Mouse (Mus musculus): Measurements from ENCODE around the gene Ctnnd2.

Gene Ctnnd2

GRCm38 (mm10) chr15:30647679-30648311 lies 475.4 kb downstream of the Ctnnd2 start:
- no peak for DNase-seq (ENCODE audit: low spot score)

- no peak for DNase-seq (ENCODE audit: low spot score)
These were observed 477.6 kb downstream of the Ctnnd2 start for GRCm38 (mm10) chr15:30649964-30650363.

DNA sequence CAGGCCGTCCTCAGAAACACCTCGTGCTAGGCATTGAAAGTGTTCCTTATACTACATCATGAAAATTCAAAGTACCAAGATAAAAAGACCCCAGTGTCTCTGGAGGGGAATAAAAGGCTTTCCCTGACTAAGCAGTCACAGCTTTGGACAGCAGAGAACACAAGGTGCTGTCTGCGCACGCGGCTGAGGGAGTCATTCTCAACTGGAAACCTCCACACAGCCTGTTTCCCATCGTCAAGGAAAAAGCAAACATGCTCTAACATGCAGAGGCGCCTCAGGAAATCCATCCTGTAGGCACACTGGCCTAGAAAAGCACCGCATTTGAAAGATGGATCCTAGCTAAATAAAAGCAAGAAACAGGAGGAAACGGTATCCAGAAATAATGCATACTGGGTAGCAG lies 483.0 kb downstream of the Ctnnd2 start:
- DNase-seq (ENCODE audit: low spot score): no peak

- DNase-seq (ENCODE audit: low spot score): no peak
These were observed 485.2 kb downstream of the Ctnnd2 start for GRCm38 (mm10) chr15:30657588-30657987.

GRCm38 (mm10) chr15:30660539-30661149 lies 488.3 kb downstream of the Ctnnd2 start:
- no peak for DNase-seq (ENCODE audit: low spot score)

DNA sequence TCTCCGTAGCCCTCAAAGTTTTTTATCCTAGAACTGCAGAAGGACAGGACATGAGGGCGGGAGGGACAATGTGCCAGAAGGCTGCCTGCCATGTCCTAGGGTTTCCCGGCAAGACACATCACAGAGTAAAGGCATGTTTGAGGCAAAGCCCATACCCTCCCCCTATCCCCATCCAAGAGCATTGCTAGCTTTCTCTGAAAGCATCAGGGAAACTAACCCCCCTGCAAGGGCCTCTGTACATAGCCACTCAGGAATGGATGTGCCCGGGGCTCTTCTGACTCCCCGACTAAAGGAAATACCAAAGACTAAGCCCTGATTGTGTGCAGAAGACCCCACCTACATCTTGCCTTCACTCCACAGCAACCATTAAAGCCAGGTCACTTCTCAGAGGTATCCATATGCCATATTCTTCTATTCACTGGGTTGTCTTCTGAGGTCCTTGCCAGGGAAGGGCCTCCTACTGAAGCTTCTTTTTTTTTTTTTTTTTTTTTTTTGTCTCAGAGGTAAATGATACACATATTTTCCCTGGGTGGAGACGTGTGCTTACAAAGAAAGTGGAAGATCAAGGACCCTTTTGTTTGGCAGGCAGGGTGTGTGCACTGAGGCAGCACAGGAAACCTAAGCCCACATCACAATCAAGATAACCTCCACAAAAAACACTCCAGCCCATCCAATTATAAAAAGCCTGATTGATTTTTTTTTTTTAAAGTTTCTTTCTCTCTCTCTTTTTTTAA lies 489.5 kb downstream of the Ctnnd2 start:
- DNase-seq (ENCODE audit: low spot score): peak; percentile 6

GRCm38 (mm10) chr15:30667819-30668587 lies 495.6 kb downstream of the Ctnnd2 start:
- DNase-seq (ENCODE audit: low spot score): no peak

DNA sequence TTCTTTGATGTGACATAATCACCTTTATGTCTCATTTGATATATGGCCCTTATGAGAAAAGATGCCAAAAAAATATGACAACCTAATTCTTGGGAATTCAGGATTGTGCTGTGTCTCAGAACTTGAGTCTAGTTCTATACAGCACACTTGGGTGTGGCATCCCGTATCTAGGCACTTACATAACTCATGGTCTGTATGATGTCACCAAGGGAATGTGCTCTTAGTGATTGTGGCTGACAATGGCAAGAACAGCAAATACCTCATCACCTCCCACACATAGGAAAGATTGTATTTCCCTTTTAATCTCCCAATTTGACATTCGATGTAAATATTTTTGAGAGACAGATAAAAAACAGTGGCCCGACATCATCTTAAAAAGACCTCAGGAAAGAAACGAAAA lies 509.5 kb downstream of the Ctnnd2 start:
- DNase-seq (ENCODE audit: low spot score): no peak

DNA sequence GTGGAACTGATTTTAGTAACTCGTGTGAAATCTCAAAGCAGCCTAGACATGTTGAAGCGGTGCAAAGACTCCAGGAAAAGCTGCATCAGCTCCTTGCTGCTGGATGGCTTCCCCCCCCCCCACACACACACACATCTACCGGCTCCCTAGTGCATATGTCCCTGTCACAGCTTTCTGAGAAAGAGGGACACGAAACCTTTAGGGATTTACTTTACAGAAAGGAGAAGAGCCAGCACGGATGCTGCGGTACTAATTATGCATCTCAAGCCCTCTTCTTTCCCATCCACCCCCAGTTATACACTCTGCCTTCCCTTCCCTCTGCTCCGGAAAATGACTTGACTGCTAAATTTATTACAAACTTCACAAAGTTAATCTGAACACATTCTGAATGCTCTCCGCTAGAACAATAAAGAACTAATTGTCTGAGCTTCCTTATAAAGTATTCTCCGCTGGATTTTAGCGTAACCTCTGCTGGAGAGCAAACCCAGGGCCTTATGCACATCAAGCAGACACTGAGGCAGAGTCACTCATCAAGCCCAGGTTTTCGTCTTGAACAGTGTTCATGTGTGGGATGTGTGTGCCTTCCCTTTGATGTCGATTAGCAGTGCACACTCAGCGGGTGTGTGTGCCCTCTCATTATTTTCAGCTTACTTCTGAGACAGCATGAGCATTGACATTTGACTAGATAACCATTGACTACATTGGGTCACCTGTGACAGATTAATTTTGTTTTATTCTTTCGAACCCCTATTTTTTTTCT lies 510.1 kb downstream of the Ctnnd2 start:
- DNase-seq (ENCODE audit: low spot score): no peak

DNA sequence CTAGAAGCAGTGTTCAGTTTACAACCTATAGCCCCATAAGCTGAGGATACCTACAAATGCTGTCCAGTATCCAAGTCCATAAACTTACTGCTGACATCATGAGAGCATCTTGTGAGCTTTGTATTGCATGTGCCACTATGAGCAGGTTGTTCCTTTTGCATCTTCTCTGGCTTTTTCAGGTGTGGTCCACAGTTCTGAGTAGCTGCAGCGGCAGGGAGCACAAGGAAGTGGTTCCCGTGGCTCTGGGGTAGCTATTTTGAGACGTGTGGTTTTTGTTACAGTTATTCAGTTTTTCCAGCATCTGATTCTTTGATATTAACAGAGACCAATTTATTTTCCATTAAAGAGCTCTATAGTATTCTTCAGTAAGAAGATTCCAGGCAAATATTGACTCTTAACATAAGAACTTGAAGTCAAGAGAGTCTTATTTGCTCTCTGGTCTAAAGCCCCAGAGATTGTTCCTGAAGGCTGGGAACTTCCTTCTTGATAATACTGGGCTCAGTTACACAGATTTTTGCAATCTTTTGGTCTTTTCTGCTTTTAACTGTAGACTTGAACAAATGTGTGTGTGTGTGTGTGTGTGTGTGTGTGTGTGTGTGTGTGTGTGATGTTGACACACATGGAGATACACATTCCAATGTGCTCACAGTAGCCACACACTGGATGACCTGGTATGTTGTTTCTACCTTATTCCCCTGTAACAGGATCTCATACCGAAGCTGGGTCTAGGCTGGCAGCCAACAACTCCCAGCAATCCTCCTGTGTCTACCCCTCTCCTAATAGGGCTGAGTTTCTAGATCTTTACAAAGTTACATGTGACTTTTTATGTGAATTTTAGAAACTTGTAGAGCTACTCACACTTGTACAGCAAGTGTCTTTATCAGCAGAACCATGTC lies 514.1 kb downstream of the Ctnnd2 start:
- DNase-seq (ENCODE audit: low spot score): no peak

DNA sequence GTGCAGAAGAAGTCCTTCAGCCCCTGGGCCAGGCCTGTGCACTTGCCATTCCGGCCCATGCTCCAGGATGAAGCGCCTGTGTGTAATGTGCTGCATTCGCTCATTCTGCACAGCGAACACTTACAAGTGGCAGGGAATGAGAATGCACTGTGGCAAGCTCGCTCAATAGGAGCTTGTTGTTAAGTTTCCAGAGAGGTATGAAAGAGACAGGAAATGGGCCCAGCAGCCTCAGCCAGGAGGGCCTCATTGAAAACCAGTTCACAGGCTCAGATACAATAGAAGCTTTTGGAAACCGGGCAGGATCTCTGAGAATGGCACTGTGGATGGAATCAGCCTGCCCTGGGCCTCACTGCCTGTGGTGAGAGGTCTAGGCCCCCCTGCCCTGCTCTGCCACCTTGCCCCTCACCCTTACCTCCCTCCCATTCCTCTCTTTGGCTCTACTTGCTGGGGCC lies 521.4 kb downstream of the Ctnnd2 start:
- peak; percentile 29 for DNase-seq (ENCODE audit: low spot score)

GRCm38 (mm10) chr15:30694286-30694685 lies 521.9 kb downstream of the Ctnnd2 start:
- no peak for DNase-seq (ENCODE audit: low spot score)

DNA sequence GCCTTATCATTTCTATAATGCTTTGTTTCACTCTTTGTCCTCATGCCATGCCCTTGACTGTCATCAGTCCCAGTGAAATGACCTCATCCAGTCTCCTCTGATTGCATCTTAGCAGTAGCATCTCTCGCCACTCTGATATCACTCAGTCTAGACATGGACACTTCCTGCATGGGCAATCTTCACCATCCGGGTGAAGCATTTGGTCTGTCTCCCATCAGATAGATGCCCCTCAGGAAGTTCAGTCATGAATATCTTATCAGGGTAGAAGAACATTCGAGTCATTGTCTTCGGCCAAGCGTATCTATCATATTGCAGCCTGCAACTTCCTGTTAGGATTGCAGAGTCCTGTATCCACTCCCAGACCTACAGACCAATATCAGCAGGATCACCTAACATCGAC lies 523.5 kb downstream of the Ctnnd2 start:
- no peak for DNase-seq (ENCODE audit: low spot score)

- DNase-seq (ENCODE audit: low spot score): no peak
These were observed 525.0 kb downstream of the Ctnnd2 start for GRCm38 (mm10) chr15:30697356-30697755.

DNA sequence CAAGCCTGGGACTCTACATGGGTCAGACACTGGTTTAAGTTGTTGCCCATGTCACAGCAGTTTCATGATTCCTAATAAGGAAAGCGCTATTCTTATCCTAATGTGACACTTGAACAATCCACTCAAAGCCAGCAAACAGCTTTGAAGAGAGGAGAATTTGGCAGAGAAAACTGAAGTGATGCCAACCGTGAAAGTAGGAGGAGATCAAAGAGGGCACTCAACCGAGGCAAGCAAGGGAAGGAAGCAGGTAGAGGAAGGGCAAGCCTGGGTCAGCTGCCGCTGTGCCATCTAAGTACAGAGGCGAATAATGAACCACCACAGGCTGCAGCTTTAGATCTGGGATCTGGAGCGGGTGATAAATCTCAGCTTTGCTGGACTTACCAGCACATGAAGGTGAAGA lies 528.4 kb downstream of the Ctnnd2 start:
- no peak for DNase-seq (ENCODE audit: low spot score)

DNA sequence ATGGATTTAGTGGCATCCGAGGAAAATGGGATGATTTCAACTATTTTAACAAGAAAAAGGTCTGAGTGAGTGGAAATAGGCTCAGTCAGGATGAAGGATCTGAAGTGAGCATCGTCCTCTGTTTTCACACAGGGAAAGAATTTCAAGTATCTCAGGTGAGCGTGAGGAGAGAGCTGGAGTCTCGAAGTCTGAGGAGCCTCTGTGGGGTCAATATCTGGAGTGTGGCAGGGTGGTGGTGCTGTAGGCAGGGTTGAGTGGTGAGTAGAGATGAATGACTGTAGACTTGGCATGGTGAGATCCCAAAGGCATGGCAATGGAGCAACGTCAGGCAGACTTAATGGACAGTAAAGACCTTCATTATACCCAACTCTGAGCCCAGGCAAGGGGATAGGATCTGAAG lies 529.2 kb downstream of the Ctnnd2 start:
- DNase-seq (ENCODE audit: low spot score): no peak

DNA sequence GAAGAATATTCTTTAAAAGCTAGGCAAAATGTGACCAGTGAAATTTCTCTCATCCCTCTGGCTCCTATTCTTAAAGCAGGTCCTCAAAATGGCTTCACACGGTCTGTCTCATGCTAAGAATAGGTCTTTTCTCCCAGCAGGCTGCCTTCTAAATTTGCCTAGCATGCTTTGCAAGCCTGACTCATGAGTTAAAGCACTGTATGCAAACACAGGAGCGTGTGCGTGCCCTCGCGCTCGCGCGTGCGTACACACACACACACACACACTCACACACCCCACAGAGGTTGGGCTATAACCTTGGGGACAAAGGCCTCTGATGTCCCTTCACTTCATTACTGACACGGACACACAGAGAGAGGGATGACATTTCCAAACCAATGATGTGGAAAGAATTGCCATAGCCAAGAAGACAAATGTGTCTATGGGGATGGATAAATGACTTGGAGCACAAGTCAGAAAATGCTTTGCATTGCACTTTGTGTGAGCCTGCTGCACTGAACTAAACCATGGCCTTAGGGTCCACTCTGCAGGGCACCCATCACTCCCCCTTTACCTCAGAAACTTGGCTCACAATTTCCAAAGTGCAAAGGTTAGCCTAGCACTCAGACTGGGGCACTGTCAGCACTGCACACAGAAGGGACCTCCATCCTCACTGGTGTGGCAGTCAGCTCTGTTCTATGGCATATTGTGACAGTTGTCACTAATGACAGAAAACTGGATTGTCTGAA lies 536.8 kb downstream of the Ctnnd2 start:
- DNase-seq (ENCODE audit: low spot score): peak; percentile 9

GRCm38 (mm10) chr15:30709754-30710105 lies 537.3 kb downstream of the Ctnnd2 start:
- no peak for DNase-seq (ENCODE audit: low spot score)

- no peak for DNase-seq (ENCODE audit: low spot score)
These were observed 542.4 kb downstream of the Ctnnd2 start for GRCm38 (mm10) chr15:30714823-30715222.

GRCm38 (mm10) chr15:30718811-30719210 lies 546.4 kb downstream of the Ctnnd2 start:
- no peak for DNase-seq (ENCODE audit: low spot score)
